Mouse (Mus musculus) layer of hippocampus, adult 8-10 months (tissue): Measurements from ENCODE around the gene Aldh9a1. TPM values are rescaled to one million over a fixed set of nuclear protein-coding genes. Genes with fewer than 3 reads are reported as not detected.

Experiments
- microRNA-seq, 2 experiments: library from miRNA; unstranded; fragments of <30 nt; microRNA quantifications; one replicate each; pipeline ENCODE4 v1.2.0; 2022
- total RNA-seq, 4 experiments: library from RNA; stranded (reverse); gene quantifications; 2 replicates each; pipeline ENCODE4 v1.2.4; 2022

Gene Aldh9a1
- total RNA-seq, 4 experiments from 2014 or later, result 26.6 to 33.8 (median 32.2) TPM

Small RNA genes within 50 kb of the gene (microRNA-seq; reads per million reads assigned to microRNA genes)
- gene Gm25911, result 0.25 to 1.3 reads per million in 2 experiments

Other genes starting within 250 kb of the Aldh9a1 start
- 10 to 100 TPM; 34.8 to 37.7 (median 36.7) TPM for gene Uck2, start 64.7 kb upstream of the Aldh9a1 start, total RNA-seq
- gene Tmco1, start 41.6 kb upstream of the Aldh9a1 start, total RNA-seq, result 10 to 100 TPM; 44.8 to 62.1 (median 51.2) TPM
- 10 to 100 TPM; 67.6 to 74.1 (median 67.9) TPM for gene Mgst3, start 43.9 kb downstream of the Aldh9a1 start, total RNA-seq
- not detected for gene Lrrc52, start 116.8 kb downstream of the Aldh9a1 start, total RNA-seq
- 1 to 10 TPM; 5.4 to 6.9 (median 6.3) TPM for gene Rxrg, start 248.4 kb downstream of the Aldh9a1 start, total RNA-seq